Mouse (Mus musculus) embryo, embryonic 9.5 days (tissue): Measurements from ENCODE around the gene Gpr179.

Experiments used
- DNase-seq: peaks from one replicate; pipeline ENCODE4 v3.0.0-alpha.2; 2017; ENCODE audit errors: extremely low spot score

The Gpr179 gene

DNA sequence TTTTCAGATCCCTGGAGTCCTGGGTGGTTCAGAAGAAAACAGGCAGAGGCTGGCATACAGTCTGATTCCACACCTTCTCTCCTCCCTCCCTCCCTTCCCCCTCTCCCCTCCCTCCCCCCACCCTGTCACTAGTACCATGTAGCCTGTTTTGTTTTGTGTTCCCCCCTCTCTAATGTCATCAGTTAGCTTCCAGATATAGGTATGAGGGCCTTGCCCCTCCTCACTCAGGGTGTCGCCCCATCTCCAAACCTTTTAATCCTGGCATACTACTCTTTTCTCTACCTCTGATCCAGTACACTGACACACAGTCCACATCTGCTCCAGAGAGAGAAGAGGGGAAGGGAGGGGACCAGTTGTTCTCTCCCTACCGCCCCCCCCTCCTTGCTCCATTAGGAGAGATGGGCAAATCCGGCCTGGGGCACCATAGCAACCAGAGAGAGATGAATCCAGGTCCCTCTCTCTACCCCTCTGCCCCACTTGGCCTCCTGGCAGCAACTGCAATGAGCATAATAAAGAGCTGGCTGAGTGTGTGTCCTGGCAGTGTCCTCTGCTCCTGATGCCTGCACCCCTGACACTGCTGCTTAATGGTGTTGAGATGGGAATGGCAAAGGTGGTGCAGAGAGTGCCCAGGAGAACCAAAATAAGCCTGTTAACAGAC is at the start of gene Gpr179:
TSS of gene Gpr179 (minus strand) at position 51 of the 658 bp plus-strand sequence.
- no peak for DNase-seq

DNA sequence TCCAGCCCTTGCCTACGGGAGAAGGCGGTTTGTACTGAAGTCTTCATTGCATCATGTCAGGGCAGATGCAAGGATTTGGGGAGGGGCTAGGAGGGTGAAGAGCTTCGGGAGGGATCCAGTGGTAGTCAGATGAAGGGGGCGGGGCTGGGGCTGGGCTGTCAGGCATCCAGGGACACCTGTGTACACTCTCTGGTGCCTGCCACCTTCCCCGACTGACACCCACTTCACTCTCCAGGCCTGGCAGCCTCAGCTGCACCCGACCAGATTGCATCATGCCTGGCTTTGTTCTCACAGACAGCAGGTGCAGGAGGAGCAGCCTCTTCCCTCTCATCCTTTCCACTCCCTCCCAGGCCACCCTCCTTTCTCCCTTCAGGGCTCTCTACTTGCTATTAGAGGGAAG is 49.2 kb upstream of the Gpr179 start:
- no peak for DNase-seq

DNA sequence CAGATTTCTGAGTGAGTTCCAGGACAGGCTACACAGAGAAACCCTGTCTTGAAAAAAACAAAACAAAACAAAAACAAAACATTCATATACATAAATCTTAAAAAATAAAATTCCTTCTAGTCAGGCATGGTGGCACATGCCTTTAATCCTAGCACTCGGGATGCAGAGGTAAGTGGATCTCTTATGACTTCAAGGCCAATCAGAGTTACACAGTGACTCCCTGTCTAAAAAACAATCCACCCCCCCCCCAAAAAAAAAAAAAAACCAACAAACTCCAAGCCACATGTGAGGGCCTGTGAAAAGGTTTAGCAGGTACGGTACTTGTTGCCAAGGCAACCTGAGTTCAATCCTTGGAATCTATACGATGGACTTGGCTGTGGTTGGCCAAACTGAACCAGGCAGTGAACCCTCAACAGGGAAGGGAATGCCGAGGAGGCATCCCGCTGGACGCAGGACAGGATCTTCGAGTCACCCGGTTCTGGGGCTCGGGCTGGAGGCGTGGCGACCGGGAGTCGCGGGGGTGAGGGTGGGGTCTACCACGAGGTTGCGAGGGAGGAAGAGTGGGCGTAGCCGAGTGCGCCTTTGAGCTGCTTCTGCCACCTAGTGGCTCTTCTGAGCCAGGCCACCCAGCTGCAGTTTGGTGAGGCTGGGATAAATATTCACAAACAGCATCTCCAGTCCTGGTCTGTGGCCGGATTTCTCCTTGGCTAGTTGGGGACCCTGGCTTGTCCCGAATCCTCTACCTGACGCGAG is 48.3 kb upstream of the Gpr179 start:
- DNase-seq: peak; percentile 86

DNA sequence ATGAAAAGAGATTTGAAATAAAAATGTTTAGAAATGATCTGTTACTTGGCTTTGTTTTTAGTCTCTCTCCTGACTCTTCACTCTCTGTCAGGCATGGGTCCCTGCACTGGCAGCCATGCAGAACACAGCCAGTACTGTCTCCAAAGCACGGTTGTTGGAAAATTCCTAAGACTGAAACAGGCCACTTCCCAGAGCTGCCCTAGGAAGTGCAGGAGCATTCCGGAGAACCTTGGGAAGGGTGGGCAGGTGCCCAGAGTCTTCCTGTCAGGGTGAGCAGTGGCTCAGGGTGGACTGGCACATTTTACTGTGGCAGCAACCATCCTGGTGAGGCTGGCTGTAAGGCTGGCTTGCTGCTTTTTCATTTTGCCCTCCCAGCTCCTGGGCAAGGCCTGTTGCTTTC is 46.6 kb upstream of the Gpr179 start:
- no peak for DNase-seq

DNA sequence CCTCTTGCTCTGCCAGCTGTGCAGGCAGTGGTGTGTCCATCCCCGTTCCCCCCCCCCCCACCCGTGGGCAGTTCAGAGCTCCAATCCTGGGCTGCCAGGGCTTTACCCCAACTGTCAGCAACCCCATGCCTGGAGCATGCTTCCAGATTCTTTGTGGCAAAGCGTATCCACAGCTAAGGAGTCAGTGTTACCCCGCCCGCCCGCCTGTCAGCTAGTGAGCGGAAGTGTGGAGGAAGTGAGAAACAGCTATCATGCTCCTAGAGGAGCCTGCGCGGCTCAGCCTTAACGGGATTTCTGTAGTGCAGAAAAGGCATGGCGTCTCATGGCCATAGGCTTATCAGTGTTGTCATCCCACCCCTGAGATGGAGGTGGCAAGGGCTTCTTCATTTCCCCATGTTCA is 42.3 kb upstream of the Gpr179 start:
- no peak for DNase-seq

DNA sequence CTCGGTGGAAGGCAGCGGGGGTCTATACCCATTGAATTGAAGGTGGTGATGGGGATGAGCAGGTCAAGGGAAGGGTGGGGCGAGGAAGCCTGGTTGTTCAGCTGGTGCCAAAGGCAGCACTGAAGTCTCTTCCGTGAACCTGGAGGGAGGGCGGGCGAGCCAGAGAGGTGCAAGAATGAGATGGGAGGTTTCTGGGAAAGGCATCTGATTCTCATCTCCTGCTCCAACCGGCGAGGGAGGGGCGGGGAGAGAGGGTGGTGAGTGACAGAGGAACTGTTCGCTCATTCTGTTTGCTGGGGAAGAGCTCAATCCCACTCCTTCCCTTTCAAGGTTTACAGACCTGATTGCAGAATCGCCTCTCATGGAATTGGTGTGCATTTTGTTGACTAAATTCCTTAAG is 41.8 kb upstream of the Gpr179 start:
- no peak for DNase-seq

DNA sequence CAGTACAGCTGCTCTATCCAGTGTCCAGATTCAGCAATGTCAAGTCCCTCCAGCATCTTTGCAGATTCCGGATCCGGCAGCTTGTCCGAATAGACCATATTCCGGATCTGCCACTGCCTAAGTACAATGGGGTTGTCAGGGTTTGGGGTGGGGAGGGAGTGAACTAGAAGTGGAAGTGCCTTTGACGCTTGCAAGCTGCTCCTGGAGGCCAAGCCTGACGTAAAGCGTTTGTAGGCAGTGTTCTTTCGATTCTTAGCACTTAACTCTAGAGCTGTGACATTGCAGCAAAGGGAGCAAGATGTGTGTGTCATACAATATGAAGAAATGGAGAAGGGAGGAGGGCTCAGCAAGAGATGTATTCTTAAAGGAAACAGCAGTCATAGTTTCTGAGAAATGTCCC is 37.2 kb upstream of the Gpr179 start:
- DNase-seq: no peak

DNA sequence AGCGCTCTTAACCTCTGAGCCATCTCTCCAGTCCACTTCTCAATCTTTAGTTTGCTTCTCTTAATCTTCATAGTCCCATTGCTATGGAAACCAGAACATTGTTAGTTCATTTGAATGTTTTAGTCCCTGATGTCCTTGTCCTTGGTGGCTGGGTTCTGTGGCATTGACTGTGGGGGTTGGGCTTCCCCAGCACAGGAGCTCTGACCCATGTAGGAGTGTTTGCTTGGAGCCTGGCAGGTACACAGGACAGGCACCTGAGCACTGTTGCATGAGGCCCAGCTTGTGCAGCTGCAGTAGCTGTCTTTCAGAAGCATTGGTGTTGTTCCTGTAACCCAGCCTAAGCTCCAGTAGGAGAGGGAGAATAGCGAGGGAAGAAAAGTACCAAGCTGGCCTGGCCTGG is 35.9 kb upstream of the Gpr179 start:
- DNase-seq: no peak

DNA sequence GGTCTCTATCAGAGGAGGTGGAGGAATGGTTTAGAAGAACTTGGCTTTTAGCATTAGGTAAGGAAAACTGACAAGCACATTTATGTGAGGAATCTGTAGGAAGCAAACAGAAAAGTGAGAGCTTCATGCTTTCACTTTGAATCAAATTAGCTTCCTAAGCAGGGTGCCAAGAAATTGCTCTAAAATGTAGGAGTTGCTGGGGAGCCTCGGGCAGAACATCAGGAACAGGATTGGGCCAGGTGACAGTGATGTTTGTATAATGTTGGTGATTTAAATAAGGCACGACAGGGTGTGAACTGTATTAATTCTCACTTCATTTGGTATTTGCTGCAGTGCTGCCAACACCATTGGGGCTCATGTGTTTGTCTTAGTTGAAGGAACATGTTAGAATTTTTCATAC is 31.9 kb upstream of the Gpr179 start:
- DNase-seq: no peak

DNA sequence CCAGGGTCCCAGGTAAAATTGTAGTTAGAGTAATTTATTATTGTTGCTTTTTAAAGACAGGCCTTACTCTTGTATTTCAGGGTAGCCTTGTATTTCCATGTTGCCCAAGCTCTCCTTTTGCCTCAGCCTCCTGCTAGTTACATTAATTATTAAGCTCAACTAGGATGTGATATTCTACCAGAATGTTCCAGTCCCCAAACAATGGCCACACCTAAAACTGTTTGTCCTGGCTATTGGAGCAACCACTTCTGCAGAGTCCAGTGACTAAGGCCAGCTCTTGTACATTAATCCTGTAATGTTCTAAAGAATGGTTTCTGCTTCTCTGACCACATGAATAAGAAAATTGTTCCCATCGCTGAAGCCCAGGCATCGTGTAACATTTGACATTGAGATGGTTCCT is 31.1 kb upstream of the Gpr179 start:
- no peak for DNase-seq

DNA sequence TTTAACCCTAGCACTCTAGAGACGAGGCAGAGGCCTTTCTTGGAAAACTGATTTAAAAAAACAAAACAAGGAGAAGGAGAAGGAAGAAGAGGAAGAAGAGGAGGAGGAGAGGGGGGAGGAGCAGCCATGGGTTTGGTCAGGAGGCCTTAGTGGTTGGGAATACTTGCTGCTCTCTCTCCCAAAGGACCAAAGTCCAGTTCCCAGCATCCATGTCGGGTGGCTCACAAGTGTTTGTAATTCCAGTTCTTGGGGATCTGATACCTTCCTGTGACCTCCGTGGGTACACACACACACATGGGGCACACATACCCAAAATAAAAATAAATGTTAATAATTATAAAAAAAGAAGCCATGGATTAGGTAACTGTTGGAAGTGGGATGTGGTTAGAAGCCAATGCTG is 28.2 kb upstream of the Gpr179 start:
- no peak for DNase-seq

DNA sequence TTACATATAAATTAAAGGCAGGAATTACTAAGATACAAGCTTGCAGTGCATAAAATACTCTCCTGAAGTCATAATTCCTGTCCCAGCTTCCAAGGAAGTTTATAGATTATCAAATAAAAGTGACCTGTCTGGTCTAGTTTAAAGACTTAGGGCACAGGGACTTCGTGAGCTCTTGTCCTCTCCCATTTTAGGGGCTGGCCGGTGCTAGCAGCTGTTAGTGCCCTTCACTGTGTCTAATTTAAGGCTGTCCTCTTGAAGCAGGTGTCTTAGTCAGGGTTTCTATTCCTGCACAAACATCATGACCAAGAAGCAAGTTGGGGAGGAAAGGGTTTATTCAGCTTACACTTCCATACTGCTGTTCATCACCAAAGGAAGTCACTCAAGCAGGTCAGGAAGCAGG is 21.5 kb upstream of the Gpr179 start:
- no peak for DNase-seq

DNA sequence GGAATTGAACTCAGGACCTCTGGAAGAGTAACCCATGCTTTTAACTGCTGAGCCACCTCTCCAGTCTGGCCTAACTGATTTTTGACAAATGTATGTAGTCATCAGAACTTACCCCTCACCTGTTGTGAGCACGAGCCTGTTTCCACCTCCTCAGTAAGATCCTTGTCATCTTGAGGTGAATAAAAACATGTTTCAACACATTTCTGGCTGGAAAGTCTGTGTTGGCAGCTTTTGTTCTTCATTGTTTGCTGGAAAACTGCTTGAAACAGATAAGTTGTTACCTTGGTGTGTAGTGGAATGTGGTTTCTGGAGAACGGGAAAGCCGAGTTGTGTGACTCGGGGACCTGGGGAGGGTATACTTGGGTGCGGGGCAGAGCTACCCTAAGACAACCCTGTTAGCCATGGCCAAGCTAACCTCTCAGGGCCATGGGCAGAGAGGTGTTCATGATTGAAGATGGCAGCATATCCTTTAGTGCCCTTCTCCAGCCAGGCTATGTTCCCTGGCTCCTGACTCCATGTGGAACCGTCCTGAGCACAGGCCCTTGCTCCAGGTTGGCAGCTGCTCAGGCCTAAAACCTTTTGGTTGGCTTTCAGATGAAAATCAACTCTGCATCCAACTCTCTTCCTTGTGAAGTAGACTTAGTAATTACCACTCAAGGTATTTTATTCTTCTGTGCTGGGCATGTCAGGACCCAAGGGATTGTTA is 20.4 kb upstream of the Gpr179 start:
- DNase-seq: no peak

DNA sequence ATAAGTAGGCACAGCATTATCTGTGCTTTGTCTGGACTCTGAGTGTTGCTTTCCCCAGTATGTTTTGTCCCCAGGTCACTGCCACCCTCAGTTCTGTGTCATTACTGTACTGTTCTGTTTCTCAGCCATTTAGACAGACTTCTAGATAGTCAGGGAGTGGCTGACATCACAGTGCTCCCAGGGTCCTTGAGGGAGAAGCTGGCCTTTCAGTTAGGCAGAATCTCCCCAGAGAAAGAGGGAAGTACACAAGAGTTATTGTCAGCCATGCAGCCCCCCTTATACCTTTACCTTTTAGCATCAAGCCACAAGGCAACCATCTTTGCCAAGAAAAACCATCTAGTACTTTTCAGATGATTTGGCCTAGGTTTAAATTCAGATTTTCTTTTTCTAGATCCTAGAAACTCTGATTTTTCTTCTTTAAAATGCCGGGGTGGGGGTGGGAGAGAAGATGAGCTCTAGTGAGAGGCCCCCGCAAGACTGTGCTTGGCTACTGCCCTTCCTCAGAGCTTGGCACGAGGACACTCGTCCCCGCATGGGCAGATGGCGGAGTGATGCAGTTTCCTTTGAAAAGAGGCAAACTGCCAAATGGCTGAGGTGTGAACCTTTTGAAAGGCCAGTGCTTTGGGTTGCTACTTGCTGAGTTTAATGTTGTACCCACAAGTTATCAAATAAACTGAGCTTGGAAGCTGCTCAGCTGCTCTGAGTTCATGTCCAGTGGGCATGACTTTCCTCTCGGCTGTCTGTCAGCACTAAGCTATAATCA is 18.6 kb upstream of the Gpr179 start:
- no peak for DNase-seq

DNA sequence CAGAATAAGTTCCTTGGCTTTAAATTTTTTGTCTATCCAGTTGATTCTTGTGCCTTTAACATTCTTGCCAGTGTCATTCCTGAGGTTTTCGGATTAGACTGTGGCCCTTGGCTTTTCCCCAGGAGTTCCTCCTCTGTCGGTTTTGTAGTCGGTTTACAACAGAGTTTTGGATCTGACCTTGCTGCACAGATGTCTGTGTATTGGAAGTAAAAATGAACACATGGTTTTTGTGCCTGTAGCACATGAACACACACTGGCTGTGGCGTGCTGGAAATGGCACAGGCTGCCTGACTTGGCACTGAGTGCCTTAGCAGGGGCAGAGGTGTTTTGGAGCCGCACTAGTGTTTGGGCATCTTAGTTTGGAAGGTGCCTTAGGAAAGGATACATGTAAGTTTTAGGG is 16.6 kb upstream of the Gpr179 start:
- DNase-seq: no peak

DNA sequence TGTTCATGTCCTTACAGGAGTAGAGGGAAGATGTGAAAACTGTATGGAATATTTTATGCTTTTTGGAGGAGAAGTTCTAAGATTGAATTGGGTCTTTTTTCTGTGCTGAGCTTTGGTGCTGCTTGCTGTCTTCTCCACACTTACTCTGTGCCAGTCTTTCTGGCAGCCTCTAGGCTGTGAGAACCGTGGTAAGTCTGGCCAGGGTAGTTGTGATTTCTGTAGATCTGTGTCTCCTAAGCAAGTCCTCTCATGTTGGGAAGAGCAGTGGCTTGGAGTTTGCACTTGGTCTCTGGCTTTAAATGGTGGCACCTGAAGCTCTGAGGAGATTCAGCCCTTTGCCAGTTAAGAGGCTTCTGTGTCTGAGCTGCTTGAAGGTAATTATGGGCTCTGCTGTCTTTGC is 13.7 kb upstream of the Gpr179 start:
- no peak for DNase-seq

DNA sequence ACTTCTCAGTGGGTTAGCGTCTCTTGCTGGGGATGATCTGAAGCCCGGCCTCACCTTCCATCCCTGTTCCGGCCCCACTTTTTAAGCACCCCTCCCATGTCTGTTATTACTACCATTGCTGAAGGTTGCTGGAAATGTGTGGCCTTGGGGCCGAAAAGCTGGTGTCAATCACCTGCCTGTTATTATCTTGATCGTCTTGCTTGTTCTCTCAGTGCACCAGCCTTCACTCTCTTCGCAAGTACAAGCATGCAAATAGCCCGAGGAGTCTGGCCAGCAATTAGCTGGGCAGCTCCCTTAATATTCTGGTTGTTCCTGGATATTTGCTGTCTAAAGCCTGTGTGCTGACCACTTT is 11.7 kb upstream of the Gpr179 start:
- DNase-seq: peak; percentile 15

DNA sequence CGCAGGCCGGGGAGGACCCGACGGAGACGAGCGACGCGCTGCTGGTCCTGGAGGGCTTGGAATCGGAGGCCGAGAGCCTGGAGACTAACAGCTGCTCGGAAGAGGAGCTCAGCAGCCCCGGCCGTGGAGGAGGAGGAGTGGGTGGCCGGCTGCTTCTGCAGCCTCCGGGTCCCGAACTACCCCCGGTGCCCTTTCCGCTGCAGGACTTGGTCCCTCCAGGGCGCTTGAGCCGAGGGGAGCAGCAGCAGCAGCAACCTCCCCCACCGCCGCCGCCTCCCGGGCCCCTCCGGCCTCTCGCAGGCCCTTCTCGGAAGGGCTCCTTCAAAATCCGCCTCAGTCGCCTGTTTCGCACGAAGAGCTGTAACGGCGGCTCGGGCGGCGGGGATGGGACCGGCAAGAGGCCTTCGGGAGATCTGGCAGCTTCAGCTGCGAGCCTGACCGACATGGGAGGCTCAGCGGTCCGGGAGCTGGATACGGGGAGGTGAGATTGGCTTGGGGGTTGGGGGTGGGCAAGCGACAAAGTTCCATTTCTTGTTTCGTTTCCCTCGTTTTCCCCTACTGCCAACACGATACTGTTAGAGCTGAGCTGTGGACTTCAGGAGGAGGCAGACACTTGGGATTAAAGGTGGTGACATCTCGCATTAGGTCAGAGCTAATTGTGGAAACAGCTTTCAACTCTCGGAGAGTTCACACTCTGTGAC is 11.2 kb upstream of the Gpr179 start:
- DNase-seq: peak; percentile 52

DNA sequence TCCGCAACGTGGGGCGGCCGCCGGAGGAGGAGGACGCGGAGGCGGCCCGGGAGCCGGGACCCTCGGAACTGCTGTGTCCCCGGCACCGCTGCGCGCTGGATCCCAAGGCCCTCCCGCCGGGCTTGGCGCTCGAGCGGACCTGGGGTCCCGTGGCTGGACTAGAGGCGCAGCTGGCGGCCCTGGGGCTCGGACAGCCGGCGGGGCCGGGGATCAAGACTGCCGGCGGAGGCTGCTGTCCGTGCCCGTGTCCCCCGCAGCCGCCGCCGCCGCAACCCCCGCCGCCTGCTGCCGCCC is 10.7 kb upstream of the Gpr179 start:
- peak; percentile 41 for DNase-seq

DNA sequence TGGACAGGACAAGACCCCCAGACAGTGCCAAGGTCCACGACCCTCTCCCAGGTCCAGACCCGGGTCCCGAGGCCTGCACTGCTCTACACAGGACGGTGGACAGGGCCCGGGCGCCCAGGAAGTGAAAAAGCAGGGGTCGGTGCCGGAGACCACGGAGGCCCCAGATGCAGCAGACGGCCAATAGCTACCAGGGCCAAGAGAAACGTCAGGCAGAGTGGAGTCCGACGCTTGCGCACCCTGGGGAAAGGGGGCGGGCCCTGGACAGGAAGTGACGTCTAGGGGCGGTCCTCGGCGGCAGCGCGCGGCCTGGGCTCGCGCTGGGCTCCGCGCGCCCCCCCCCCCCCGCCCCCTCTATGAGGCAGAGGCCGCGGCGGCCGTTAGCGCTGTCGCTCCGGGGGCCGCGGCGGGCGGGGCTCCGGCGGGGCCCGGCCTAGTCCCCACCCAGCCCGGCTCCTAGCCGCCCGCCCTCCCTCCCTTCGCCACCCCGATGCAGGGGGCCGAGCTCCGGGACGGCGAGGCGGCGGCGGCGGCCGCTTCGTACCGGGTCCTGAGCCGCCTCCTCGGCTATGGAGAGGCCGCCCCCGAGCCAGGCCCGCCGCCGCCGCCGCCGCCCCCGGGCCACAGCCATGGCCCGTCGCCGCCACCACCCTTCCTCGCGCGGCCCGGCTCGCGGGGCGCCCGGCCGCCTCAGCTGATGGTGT is 10.2 kb upstream of the Gpr179 start, which contains the start of gene Socs7:
TSS of gene Socs7 (plus strand) at position 604 of the 701 bp plus-strand sequence.
- peak; percentile 95 for DNase-seq

DNA sequence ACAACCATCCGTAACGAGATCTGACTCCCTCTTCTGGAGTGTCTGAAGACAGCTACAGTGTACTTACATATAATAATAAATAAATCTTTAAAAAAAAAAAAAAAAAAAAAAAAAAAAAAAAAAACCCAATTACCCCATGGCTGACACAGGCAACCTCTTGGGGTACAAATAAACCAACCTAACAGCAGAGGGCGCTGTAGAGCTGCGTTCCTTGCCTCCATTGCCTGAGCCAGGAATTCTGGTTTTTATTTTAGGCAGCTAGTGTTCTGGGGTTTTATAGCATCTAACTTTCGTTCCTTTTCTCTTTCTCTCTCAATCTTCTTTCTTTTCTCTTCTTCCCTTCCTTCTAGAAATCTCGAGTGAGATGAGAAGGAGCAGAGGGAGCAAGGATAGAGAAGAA is 5.8 kb upstream of the Gpr179 start:
- peak; percentile 57 for DNase-seq
